Mouse (Mus musculus) liver, postnatal 0 days (tissue): ENCODE results near the gene Fuz.

Experiments used
- CTCF ChIP-seq: sonication (generic); IDR thresholded peaks from 2 replicates; pipeline ENCODE4 v1.5.1; 2016; ENCODE audit warnings: antibody characterized with exemption, low read depth
- EP300 ChIP-seq: IDR thresholded peaks from 2 replicates; pipeline ENCODE4 v1.6.1; 2016; ENCODE audit warnings: antibody characterized with exemption, low read depth, mild to moderate bottlenecking

DNA sequence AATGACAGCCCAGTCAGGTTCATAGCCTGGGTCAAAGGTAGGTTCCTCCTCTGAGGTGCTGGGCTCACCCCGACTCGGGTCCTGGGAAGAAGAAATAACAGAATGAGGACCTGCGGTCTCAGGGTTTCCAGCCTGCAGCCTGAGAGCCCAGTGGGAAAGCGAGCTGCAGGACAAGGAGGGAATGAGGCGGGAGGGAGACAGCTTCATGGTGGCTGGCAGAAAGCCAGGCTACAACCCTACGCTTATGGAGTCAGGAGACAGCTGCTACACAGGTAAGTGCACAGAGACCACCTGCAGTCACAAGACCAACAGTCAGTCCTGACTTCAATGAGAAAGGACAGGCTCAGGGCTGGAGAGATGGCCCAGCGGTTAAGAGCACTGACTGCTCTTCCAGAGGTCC lies 49.1 kb upstream of the Fuz start:
- TF ChIP-seq EP300 (no peak), CTCF (no peak)
